Mouse (Mus musculus) kidney, adult 2 months (tissue): ENCODE results near the gene Pnpla1.

Source experiments
- CTCF ChIP-seq: fragments of 200-500 bp; conservative IDR thresholded peaks from 2 replicates; pipeline ENCODE4 v1.5.1; 2011; ENCODE audit warnings: low read depth, mild to moderate bottlenecking, control low read depth, low read length, moderate library complexity, mixed read lengths; ENCODE audit not compliant: insufficient read depth, insufficient read length
- POLR2A ChIP-seq: fragments of 200-500 bp; IDR thresholded peaks from one replicate; pipeline ENCODE4 v1.6.1; 2011; ENCODE audit warnings: low read depth, low read length, control low read depth

- TF ChIP-seq POLR2A (no peak), CTCF (no peak)
Measured at GRCm38 (mm10) chr17:28858205-28858604, at the start of gene Pnpla1.
